Mouse (Mus musculus): ENCODE measurements around the gene Gsg1.

DNA sequence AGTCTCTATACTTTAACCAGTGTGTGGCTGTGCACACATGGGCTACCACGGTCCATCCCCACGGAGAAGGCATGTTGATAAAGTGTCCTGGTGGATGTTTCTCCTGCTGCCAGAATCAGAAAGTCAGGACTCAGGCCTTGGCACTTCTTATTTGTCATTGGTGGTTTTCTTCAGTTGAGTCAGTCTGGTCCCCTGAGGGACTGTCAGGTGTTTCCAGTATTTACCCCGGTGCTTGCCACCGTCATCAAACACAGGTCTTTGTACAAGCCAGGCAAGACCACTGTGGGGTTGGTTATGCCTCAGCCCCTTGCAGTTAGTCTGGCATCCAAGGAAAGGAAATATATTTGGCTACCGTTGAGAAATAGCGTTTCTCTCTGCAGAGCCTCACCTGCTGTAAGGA, 23.6 kb downstream of the Gsg1 start:
- TF ChIP-seq CTCF (IDR thresholded peaks at IDR 0.05; ENCODE audit: low read depth), result no peak
- TF ChIP-seq EP300 (IDR thresholded peaks at IDR 0.05; ENCODE audit: low read depth), result no peak

Measured in liver, postnatal 0 days (tissue).